Mouse (Mus musculus): ENCODE measurements around the gene 4930544D05Rik.

- TF ChIP-seq MYOG (IDR thresholded peaks at IDR 0.05; ENCODE audit: control insufficient read depth in 1 of 3, insufficient read depth in 1 of 3, insufficient read length in 2 of 3, low read depth in 2 of 3) (no peak), POLR2A (IDR thresholded peaks at IDR 0.05; ENCODE audit: insufficient read length, low read depth) (no peak), MAX (IDR thresholded peaks at IDR 0.05; ENCODE audit: low read depth) (no peak), POLR2AphosphoS2 (IDR thresholded peaks at IDR 0.05; ENCODE audit: insufficient read length, low read depth) (no peak), TCF12 (IDR thresholded peaks at IDR 0.05; ENCODE audit: insufficient read depth, poor library complexity, severe bottlenecking) (no peak), USF1 (IDR thresholded peaks at IDR 0.05; ENCODE audit: low read depth) (no peak), REST (IDR thresholded peaks at IDR 0.05; ENCODE audit: insufficient read depth, insufficient read length) (no peak)
Observed at GRCm38 (mm10) chr11:70645461-70646258, 30.0 kb downstream of the 4930544D05Rik start.

Measured in myocyte (in vitro differentiated cells).